Mouse (Mus musculus) cerebellum, adult 2 months (tissue): ENCODE measurements around the gene Plce1. TPM values are rescaled to one million over a fixed set of nuclear protein-coding genes. Genes with fewer than 3 reads are reported as not detected.

Source experiments
- DNase-seq, 2 experiments: peaks; one replicate each; pipeline ENCODE4 v3.0.0; 2021
- H3K27ac ChIP-seq: fragments of 200-500 bp; 2 replicates; pipeline ENCODE4 v1.5.1; 2012; ENCODE audit warnings: low read length, control low read depth, inconsistent platforms; ENCODE audit not compliant: insufficient read depth
- H3K27me3 ChIP-seq: fragments of 200-500 bp; 2 replicates; pipeline ENCODE4 v1.6.1; 2012; ENCODE audit warnings: inconsistent platforms, mild to moderate bottlenecking, low read length, moderate library complexity; ENCODE audit not compliant: control insufficient read depth, insufficient read depth
- H3K4me1 ChIP-seq: fragments of 200-500 bp; 2 replicates; pipeline ENCODE4 v1.6.1; 2011; ENCODE audit warnings: low read length; ENCODE audit not compliant: control insufficient read depth, insufficient read depth
- H3K4me3 ChIP-seq: fragments of 200-500 bp; replicated peaks from 2 replicates; pipeline ENCODE3; 2011; ENCODE audit warnings: mild to moderate bottlenecking, low read depth, low read length, control low read depth; ENCODE audit not compliant: insufficient read depth
- CTCF ChIP-seq: fragments of 200-500 bp; IDR thresholded peaks from 2 replicates; pipeline ENCODE4 v1.5.1; 2011; ENCODE audit warnings: low read depth, mild to moderate bottlenecking, control low read depth, low read length, moderate library complexity, borderline replicate concordance; ENCODE audit not compliant: insufficient read depth
- POLR2A ChIP-seq: fragments of 200-500 bp; IDR thresholded peaks from 2 replicates; pipeline ENCODE4 v1.6.1; 2011; ENCODE audit warnings: low read length, control low read depth, borderline replicate concordance; ENCODE audit not compliant: insufficient read depth
- WGBS: fragments of 180-500 bp; shearing (Covaris S2); methylation state at CpG from one replicate; pipeline ENCODE4 v1.1.7; 2018; 5-methylcytosine and 5-hydroxymethylcytosine counted together
- polyA plus RNA-seq: library from polyadenylated mRNA; depleted of rRNA; stranded (reverse); fragments of >200 nt; gene quantifications from 2 replicates; pipeline ENCODE4 v1.2.3, GENCODE M21; 2012

The Plce1 gene
- polyA plus RNA-seq, 1 experiment = 9.7 TPM

- Histone ChIP-seq H3K4me3 (no peak overlapping the region), H3K27ac (no peak overlapping the region), H3K27me3 (no peaks in the 10 kb centered on the region), H3K4me1 (no peaks in the 10 kb centered on the region)
- TF ChIP-seq POLR2A (no peak), CTCF (no peak)
- DNase-seq = no peak
- WGBS = 91% methylated on average over 8 of the region's 8 CpGs
Measured at GRCm38 (mm10) chr19:38744546-38744945, 263.6 kb downstream of the Plce1 start.

GRCm38 (mm10) chr19:38745810-38746491, 265.0 kb downstream of the Plce1 start:
- TF ChIP-seq CTCF (no peak), POLR2A (no peak)
- Histone ChIP-seq H3K4me3 (no peak overlapping the region), H3K27me3 (no peaks in the 10 kb centered on the region), H3K4me1 (no peaks in the 10 kb centered on the region), H3K27ac (no peak overlapping the region)
- no peak for DNase-seq
- WGBS = 70% methylated on average over 10 of the region's 10 CpGs

GRCm38 (mm10) chr19:38746492-38747014, 265.6 kb downstream of the Plce1 start:
- no peak for DNase-seq
- no peaks in the 10 kb centered on the region for H3K4me1 ChIP-seq
- no peak for TF ChIP-seq CTCF
- no peak for TF ChIP-seq POLR2A
- H3K4me3 ChIP-seq = no peak overlapping the region
- no peak overlapping the region for H3K27ac ChIP-seq
- WGBS = 78% methylated on average over 6 of the region's 6 CpGs
- H3K27me3 ChIP-seq = no peaks in the 10 kb centered on the region

GRCm38 (mm10) chr19:38750192-38750591, 269.3 kb downstream of the Plce1 start:
- TF ChIP-seq CTCF = no peak
- no peak for TF ChIP-seq POLR2A
- WGBS = 64% methylated on average over 4 of the region's 4 CpGs
- Histone ChIP-seq H3K27ac (no peak overlapping the region), H3K27me3 (no peaks in the 10 kb centered on the region), H3K4me1 (no peaks in the 10 kb centered on the region), H3K4me3 (no peak overlapping the region)
- DNase-seq = no peak

- Histone ChIP-seq H3K4me3 (no peak overlapping the region), H3K27me3 (no peaks in the 10 kb centered on the region), H3K27ac (no peak overlapping the region), H3K4me1 (no peaks in the 10 kb centered on the region)
- DNase-seq = no peak
- 48% methylated on average over 3 of the region's 3 CpGs for WGBS
- TF ChIP-seq CTCF (no peak), POLR2A (no peak)
Measured at GRCm38 (mm10) chr19:38757161-38757560, 276.3 kb downstream of the Plce1 start.

GRCm38 (mm10) chr19:38758056-38758455, 277.1 kb downstream of the Plce1 start:
- H3K27me3 ChIP-seq = no peaks in the 10 kb centered on the region
- WGBS = 62% methylated on average over 5 of the region's 5 CpGs
- H3K4me1 ChIP-seq = no peaks in the 10 kb centered on the region
- H3K27ac ChIP-seq = no peak overlapping the region
- TF ChIP-seq CTCF = no peak
- TF ChIP-seq POLR2A = no peak
- DNase-seq = no peak
- H3K4me3 ChIP-seq = no peak overlapping the region

GRCm38 (mm10) chr19:38758685-38759472, 278.0 kb downstream of the Plce1 start:
- Histone ChIP-seq H3K4me1 (no peaks in the 10 kb centered on the region), H3K4me3 (no peak overlapping the region), H3K27ac (no peak overlapping the region), H3K27me3 (no peaks in the 10 kb centered on the region)
- TF ChIP-seq CTCF (no peak), POLR2A (no peak)
- DNase-seq = no peak
- WGBS = 86% methylated on average over 7 of the region's 7 CpGs

- 62% methylated on average over 3 of the region's 3 CpGs for WGBS
- no peak overlapping the region for H3K4me3 ChIP-seq
- no peaks in the 10 kb centered on the region for H3K27me3 ChIP-seq
- TF ChIP-seq CTCF (no peak), POLR2A (no peak)
- H3K4me1 ChIP-seq = no peaks in the 10 kb centered on the region
- no peak for DNase-seq
- H3K27ac ChIP-seq = no peak overlapping the region
Measured at GRCm38 (mm10) chr19:38760441-38760840, 279.5 kb downstream of the Plce1 start.
